In the genomic region with DNA sequence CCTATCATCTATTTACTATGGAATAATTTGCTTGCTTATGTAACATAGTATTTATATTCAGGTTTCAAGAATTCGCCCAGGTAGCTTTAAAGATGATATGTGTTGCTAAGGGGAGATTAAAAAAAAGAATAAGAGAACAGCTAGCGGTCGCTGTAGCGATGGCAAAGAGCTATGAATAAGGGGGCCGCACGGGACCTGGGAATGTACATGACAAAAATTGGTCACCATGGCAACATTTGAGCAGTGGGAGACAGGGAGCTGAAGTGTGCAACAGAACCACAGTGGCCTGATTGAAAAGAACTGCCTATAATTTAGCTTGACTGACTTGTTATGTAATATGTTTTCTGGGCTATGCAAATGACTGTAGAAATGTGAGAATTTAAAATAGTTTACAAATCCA, we compare ENCODE assay signal across 9 mouse cellular contexts. TPM values are rescaled to one million over a fixed set of nuclear protein-coding genes. Genes with fewer than 3 reads are reported as not detected.
DNase-seq lines count a peak whose midpoint lies in the region; ATAC-seq lines count a peak whose summit lies in the region.
"Had no signal": no experiment of that assay in that cellular context is flagged by ENCODE, and none has a peak within 500 bp of the region (broad histone marks: within the 10 kb centered on the region; RNA-seq: fewer than 3 reads in every experiment).

No protein-coding gene starts in this region.

- peaks cover 41% of the 10 kb centered on the region for H3K4me1 ChIP-seq in forebrain, embryonic 12.5 days
- H3K4me1 ChIP-seq in hindbrain, embryonic 10.5 days (replicated peaks): peaks cover 58% of the 10 kb centered on the region
- no peaks in the 10 kb centered on the region for H3K4me1 ChIP-seq in intestine, embryonic 16.5 days (ENCODE audit: control insufficient read depth, insufficient read depth, low read length)

- no peaks in the 10 kb centered on the region for H3K27me3 ChIP-seq in forebrain, embryonic 12.5 days
- no peaks in the 10 kb centered on the region for H3K27me3 ChIP-seq in hindbrain, embryonic 10.5 days (ENCODE audit: insufficient read depth, poor library complexity, severe bottlenecking)
- H3K27me3 ChIP-seq in intestine, embryonic 16.5 days (replicated peaks; ENCODE audit: control insufficient read depth, insufficient read depth, low read length): no peaks in the 10 kb centered on the region

- H3K9ac ChIP-seq in forebrain, embryonic 12.5 days: no peak overlapping the region
- no peak overlapping the region for H3K9ac ChIP-seq in intestine, embryonic 16.5 days (ENCODE audit: low read depth, low read length)

- DNase-seq in hindbrain, embryonic 10.5 days (ENCODE audit: low spot score): peak; percentile 64
- peak; percentile 48 to 75 for DNase-seq in left cerebral cortex, postnatal 10 days (ENCODE audit: extremely low spot score in 1 of 2, low spot score in 2 of 2)
- DNase-seq in retina, postnatal 1 day: peak; percentile 75
- no peak for DNase-seq in urinary bladder, postnatal 36 days (ENCODE audit: low spot score in 2 of 2)
- DNase-seq in adrenal gland, adult (ENCODE audit: inconsistent age in 2 of 2, low spot score in 1 of 2): no peak
- DNase-seq: cerebellum, adult 11 months had no signal

- ATAC-seq in forebrain, embryonic 12.5 days (ENCODE audit: low FRiP score): peak; percentile 95
- ATAC-seq in intestine, embryonic 16.5 days: no peak
- ATAC-seq: lung, postnatal 0 days had no signal

- H3K4me3 ChIP-seq in forebrain, embryonic 12.5 days (replicated peaks): no peak overlapping the region
- 0 out of 2 replicates have a peak overlapping the region, but pooled peaks have one; percentile 6 for H3K4me3 ChIP-seq in hindbrain, embryonic 10.5 days
- no peak overlapping the region for H3K4me3 ChIP-seq in intestine, embryonic 16.5 days (ENCODE audit: low read length)

- no peaks in the 10 kb centered on the region for H3K36me3 ChIP-seq in forebrain, embryonic 12.5 days (replicated peaks)
- H3K36me3 ChIP-seq in hindbrain, embryonic 10.5 days: no peaks in the 10 kb centered on the region
- H3K36me3 ChIP-seq in intestine, embryonic 16.5 days (ENCODE audit: control insufficient read depth, insufficient read depth, low read length): no peaks in the 10 kb centered on the region

- intact Hi-C loops in left cerebral cortex, postnatal 10 days (cut with DNase I): no loop called here

- WGBS in forebrain, embryonic 12.5 days: 13% methylated on average over 6 of the region's 6 CpGs
- 26% methylated on average over 6 of the region's 6 CpGs for WGBS in hindbrain, embryonic 10.5 days
- 66% methylated on average over 6 of the region's 6 CpGs for WGBS in intestine, embryonic 16.5 days

- peak overlapping the region; percentile 19 for H3K4me2 ChIP-seq in forebrain, embryonic 12.5 days
- H3K4me2 ChIP-seq in intestine, embryonic 16.5 days (ENCODE audit: low read depth, low read length): no peak overlapping the region

- no peak overlapping the region for H3K27ac ChIP-seq in forebrain, embryonic 12.5 days
- H3K27ac ChIP-seq in hindbrain, embryonic 10.5 days: peak overlapping the region; percentile 75
- no peak overlapping the region for H3K27ac ChIP-seq in intestine, embryonic 16.5 days (ENCODE audit: low read length)

- no peaks in the 10 kb centered on the region for H3K9me3 ChIP-seq in forebrain, embryonic 12.5 days
- H3K9me3 ChIP-seq in hindbrain, embryonic 10.5 days: no peaks in the 10 kb centered on the region
- H3K9me3 ChIP-seq in intestine, embryonic 16.5 days (ENCODE audit: control insufficient read depth, low read length): no peaks in the 10 kb centered on the region

RNA-seq across cellular contexts. Expression of gene Epha4, which starts 30.8 kb away (rescaled TPM):
- 56.2 and 58.4 TPM in 2 replicates for polyA plus RNA-seq in forebrain, embryonic 12.5 days (2016; fragmentation: Nextera tagmentation; extraction: Ambion mirVana)
- 25.4 and 30.4 TPM in 2 replicates for polyA plus RNA-seq in hindbrain, embryonic 10.5 days (2016; fragmentation: Nextera tagmentation; extraction: Ambion mirVana)
- 100 to 1,000 TPM; 215 to 239 TPM for total RNA-seq in left cerebral cortex, postnatal 10 days (2021)
- polyA plus RNA-seq in intestine, embryonic 16.5 days (2015; fragmentation: Nextera tagmentation; extraction: Ambion mirVana): 5.0 and 6.0 TPM in 2 replicates

Comparison
In these comparisons a context has a peak if more than half of its experiments do, and no peak if none do; other contexts are left out.
1. DNase-seq: peak in hindbrain, embryonic 10.5 days (single experiment), left cerebral cortex, postnatal 10 days (2 of 2) and retina, postnatal 1 day (single experiment); none in urinary bladder, postnatal 36 days (0 of 2) and adrenal gland, adult (0 of 2).